Mouse (Mus musculus) spleen, adult 2 months (tissue): ENCODE measurements around the gene Pcdh7. TPM values are rescaled to one million over a fixed set of nuclear protein-coding genes. Genes with fewer than 3 reads are reported as not detected.

Source experiments
- DNase-seq, 2 experiments: peaks; one replicate each; pipeline versions ENCODE4 v3.0.0 to v3.0.0-alpha.2; 2012 to 2021; ENCODE audit warnings: low spot score in 2 of 2, low read depth in 1 of 2
- H3K27ac ChIP-seq: fragments of 200-500 bp; 2 replicates; pipeline ENCODE4 v1.5.1; 2012; ENCODE audit warnings: low read length, inconsistent platforms; ENCODE audit not compliant: insufficient read depth
- H3K27me3 ChIP-seq: fragments of 200-500 bp; 2 replicates; pipeline ENCODE4 v1.6.1; 2012; ENCODE audit warnings: mild to moderate bottlenecking, moderate library complexity, low read length, inconsistent platforms; ENCODE audit not compliant: control insufficient read depth, insufficient read depth
- H3K36me3 ChIP-seq: fragments of 200-500 bp; 2 replicates; pipeline ENCODE4 v1.6.1; 2012; ENCODE audit warnings: mild to moderate bottlenecking, low read length, inconsistent platforms; ENCODE audit not compliant: control insufficient read depth, insufficient read depth
- H3K4me1 ChIP-seq: fragments of 200-500 bp; 2 replicates; pipeline ENCODE4 v1.6.1; 2011; ENCODE audit warnings: inconsistent platforms; ENCODE audit not compliant: control insufficient read depth, insufficient read depth, insufficient read length
- H3K4me3 ChIP-seq: fragments of 200-500 bp; 2 replicates; pipeline ENCODE4 v1.5.1; 2011; ENCODE audit warnings: mild to moderate bottlenecking, inconsistent platforms; ENCODE audit not compliant: insufficient read depth, insufficient read length; ENCODE audit errors: extremely low read depth
- CTCF ChIP-seq: fragments of 200-500 bp; IDR thresholded peaks from 2 replicates; pipeline ENCODE4 v1.5.1; 2011; ENCODE audit warnings: mild to moderate bottlenecking, inconsistent platforms; ENCODE audit not compliant: insufficient read depth, insufficient read length, insufficient replicate concordance; ENCODE audit errors: extremely low read depth
- POLR2A ChIP-seq: fragments of 200-500 bp; IDR thresholded peaks from 2 replicates; pipeline ENCODE4 v1.6.1; 2011; ENCODE audit warnings: low read depth, low read length, inconsistent platforms
- WGBS: fragments of 180-500 bp; shearing (Covaris S2); methylation state at CpG from one replicate; pipeline ENCODE4 v1.1.7; 2018; 5-methylcytosine and 5-hydroxymethylcytosine counted together
- polyA plus RNA-seq: library from polyadenylated mRNA; depleted of rRNA; stranded (reverse); fragments of >200 nt; gene quantifications from 2 replicates; pipeline ENCODE4 v1.2.3, GENCODE M21; 2012

Gene Pcdh7
- polyA plus RNA-seq, 1 experiment = 2.8 TPM

DNA sequence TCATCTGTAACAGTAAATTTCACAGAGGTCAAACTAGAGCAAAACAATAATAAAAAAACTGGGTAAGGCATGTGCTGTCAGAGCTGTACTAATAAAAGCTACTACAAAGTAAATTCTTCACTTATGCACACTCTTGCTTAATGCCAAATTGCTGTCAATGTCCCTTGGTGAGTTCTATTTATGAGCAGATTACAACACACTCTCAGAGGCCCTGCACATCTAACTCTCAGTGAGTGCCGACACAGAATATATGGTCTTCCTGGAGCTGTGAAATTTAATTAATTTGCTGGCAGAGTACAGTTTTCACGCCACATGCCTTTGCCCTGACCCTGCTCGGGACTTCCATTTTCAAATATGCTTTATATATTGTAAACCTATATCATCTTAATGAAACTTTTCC lies 227.7 kb downstream of the Pcdh7 start:
- WGBS = 85% methylated on average over 3 of the region's 3 CpGs
- Histone ChIP-seq H3K36me3 (no peaks in the 10 kb centered on the region), H3K27me3 (no peaks in the 10 kb centered on the region), H3K4me3 (no peak overlapping the region), H3K27ac (no peak overlapping the region), H3K4me1 (no peaks in the 10 kb centered on the region)
- no peak for DNase-seq
- no peak for TF ChIP-seq POLR2A
- no peak for TF ChIP-seq CTCF

DNA sequence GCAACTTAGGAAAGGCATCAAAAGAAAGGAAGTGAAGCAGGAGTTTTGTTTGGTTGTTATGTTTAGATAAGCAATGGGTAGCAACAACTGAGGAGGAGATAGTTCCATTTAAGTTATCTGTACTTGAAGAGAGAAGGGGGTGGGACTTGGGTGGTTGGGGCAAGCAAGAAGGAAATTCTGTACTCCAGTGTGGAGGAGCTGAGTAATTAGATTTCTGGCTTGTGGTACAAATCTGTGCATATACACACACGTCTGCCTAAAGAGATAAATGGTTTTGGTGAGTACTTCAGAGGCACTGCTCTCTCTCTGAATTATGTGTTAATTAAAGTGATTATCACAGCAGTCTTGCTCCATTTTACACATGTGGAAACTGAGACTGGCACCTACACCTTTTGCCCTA lies 241.6 kb downstream of the Pcdh7 start:
- Histone ChIP-seq H3K4me3 (no peak overlapping the region), H3K27ac (no peak overlapping the region), H3K27me3 (no peaks in the 10 kb centered on the region), H3K36me3 (no peaks in the 10 kb centered on the region), H3K4me1 (no peaks in the 10 kb centered on the region)
- 62% methylated on average over 1 of the region's 1 CpGs for WGBS
- DNase-seq = no peak
- TF ChIP-seq POLR2A = no peak

DNA sequence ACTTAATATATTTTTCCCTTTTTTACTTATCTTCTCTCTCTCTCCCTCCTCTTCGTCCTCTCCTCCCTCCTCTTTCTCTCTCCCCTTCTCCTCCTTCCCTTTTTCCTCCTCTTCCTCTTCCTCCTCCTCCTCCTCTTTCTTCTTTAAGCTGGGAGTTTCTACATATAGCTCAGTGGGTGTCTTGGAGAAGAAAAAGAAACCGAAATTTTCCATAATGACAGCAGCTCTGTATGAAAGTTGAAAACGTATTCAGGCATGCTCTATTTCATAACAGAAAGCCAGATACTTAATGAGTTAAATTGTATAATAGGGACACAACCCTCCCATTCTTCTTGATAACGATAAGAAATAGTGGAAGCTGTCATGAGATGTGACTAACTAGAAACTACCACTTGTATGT lies 246.0 kb downstream of the Pcdh7 start:
- H3K36me3 ChIP-seq = no peaks in the 10 kb centered on the region
- H3K27ac ChIP-seq = no peak overlapping the region
- DNase-seq = no peak
- H3K4me1 ChIP-seq = no peaks in the 10 kb centered on the region
- TF ChIP-seq POLR2A = no peak
- no peak for TF ChIP-seq CTCF
- no peaks in the 10 kb centered on the region for H3K27me3 ChIP-seq
- H3K4me3 ChIP-seq = no peak overlapping the region; the same call in 1 of the 2 replicates
- WGBS = 71% methylated on average over 4 of the region's 4 CpGs

DNA sequence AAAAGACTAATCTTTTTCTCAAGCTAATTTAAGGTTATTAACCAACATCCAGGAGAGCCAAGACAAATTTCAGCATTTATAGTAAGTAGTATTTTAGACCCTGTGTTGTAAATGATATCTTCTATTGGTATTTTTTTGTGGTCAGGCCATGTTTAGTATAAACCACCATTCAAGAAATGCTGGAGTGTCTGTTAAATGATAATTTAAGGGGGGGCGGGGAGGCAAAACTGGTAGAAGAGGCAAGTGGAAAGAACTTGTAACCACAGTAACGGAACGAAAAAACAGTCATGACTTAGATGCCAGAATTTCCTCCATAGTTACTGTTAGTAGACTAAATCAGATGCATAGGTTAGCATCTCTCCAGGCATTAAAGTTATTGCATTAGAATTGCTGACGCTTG lies 246.4 kb downstream of the Pcdh7 start:
- TF ChIP-seq POLR2A (no peak), CTCF (no peak)
- H3K4me3 ChIP-seq = no peak overlapping the region
- H3K27me3 ChIP-seq = no peaks in the 10 kb centered on the region
- WGBS = 76% methylated on average over 4 of the region's 4 CpGs
- no peak for DNase-seq
- no peaks in the 10 kb centered on the region for H3K36me3 ChIP-seq
- no peaks in the 10 kb centered on the region for H3K4me1 ChIP-seq
- no peak overlapping the region for H3K27ac ChIP-seq

DNA sequence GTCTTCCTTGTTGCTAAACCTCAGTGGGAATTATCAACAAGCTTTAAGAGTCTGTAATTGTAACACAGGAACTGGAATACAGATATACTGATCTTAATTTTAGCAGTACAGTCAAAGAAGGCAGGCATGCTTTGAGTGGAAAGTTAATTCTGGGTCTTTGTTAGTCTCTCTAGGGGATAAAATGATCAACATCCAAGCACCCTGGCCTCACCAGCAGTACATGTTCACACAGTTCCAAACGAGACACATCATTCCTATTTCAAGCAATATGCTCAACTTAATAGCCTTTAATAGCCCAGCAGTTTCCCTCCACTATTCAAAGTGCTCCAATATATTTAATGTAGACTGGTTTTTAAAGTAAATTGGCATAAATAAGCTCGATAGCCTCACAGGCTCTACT lies 275.8 kb downstream of the Pcdh7 start:
- no peak overlapping the region for H3K27ac ChIP-seq
- H3K27me3 ChIP-seq = no peaks in the 10 kb centered on the region
- no peaks in the 10 kb centered on the region for H3K36me3 ChIP-seq
- H3K4me3 ChIP-seq = no peak overlapping the region
- TF ChIP-seq POLR2A = no peak
- TF ChIP-seq CTCF = no peak
- 77% methylated on average over 2 of the region's 2 CpGs for WGBS
- DNase-seq = no peak
- H3K4me1 ChIP-seq = no peaks in the 10 kb centered on the region

DNA sequence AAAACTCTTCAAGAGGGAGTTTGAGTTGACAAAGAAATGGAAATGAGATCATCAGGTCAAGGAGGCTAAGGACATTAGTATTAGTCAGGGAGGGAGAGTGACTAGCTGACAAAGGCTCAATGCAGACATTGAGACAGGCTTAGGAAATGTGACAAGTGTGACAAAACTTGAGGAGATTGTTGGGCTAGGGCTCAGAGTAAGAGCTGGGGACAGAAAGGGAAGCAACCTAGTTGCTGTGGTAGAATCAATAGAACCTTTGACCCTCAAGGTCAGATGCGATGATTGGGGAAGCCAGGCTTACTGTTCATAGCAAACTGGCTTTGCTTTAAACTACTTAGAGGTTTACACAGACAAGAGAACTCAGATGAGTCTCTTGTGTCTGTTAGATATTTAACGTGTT lies 303.6 kb downstream of the Pcdh7 start:
- H3K36me3 ChIP-seq = no peaks in the 10 kb centered on the region
- no peak overlapping the region for H3K27ac ChIP-seq
- WGBS = 90% methylated on average over 2 of the region's 2 CpGs
- TF ChIP-seq POLR2A = no peak
- TF ChIP-seq CTCF = no peak
- DNase-seq = no peak
- H3K27me3 ChIP-seq = no peaks in the 10 kb centered on the region
- no peak overlapping the region for H3K4me3 ChIP-seq
- no peaks in the 10 kb centered on the region for H3K4me1 ChIP-seq

DNA sequence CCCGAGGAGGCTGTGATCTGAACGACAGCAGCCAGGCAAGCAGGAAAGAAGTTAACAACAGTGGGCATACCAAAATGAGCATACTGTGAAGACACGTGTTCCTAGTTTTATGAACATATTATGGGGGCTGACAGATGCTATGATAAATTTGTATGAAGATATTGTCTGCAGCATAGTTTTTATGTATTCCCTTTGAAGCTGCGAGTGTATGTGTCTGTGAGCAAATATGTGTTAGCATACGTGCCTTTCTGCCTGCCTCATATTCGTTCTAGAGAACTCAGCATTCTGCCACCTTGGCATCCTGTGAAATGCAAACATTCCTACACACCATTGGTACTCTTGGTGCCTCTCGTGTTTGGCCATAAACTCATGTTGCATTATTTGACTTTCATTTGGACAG lies 307.4 kb downstream of the Pcdh7 start:
- DNase-seq = no peak
- Histone ChIP-seq H3K36me3 (no peaks in the 10 kb centered on the region), H3K27ac (no peak overlapping the region), H3K4me1 (no peaks in the 10 kb centered on the region), H3K4me3 (no peak overlapping the region), H3K27me3 (no peaks in the 10 kb centered on the region)
- 90% methylated on average over 7 of the region's 7 CpGs for WGBS
- TF ChIP-seq POLR2A = no peak
- no peak for TF ChIP-seq CTCF

DNA sequence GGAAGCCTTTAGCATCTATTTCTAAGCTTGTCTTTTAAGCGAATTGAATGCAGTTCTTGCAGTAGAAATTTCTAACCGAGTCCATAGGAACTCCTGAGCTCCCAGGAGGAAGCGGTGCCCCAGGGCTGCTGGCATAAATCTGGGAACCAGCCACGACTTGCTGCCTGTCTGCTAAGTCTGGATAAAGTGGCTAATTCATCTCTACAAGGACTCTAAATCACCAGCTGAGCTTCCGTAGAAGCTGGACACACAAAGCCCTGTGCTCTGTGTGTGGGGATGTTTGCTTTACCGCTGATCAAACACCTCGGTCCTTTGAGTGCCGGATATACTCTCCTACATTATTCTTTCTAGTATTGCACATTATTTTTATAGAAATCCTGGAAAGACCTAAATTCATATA lies 308.0 kb downstream of the Pcdh7 start:
- no peak for DNase-seq
- Histone ChIP-seq H3K27me3 (no peaks in the 10 kb centered on the region), H3K36me3 (no peaks in the 10 kb centered on the region), H3K4me3 (no peak overlapping the region), H3K4me1 (no peaks in the 10 kb centered on the region), H3K27ac (no peak overlapping the region)
- 80% methylated on average over 8 of the region's 8 CpGs for WGBS
- TF ChIP-seq POLR2A (no peak), CTCF (no peak)
